Mouse (Mus musculus) lung, adult 2 months (tissue): Measurements from ENCODE around the gene Igsf9b.

Source experiments
- CTCF ChIP-seq: fragments of 200-500 bp; IDR thresholded peaks from 2 replicates; pipeline ENCODE4 v1.5.1; 2011; ENCODE audit warnings: mild to moderate bottlenecking, low read length, control low read depth; ENCODE audit not compliant: insufficient read depth
- POLR2A ChIP-seq: fragments of 200-500 bp; IDR thresholded peaks from 2 replicates; pipeline ENCODE4 v1.6.1; 2011; ENCODE audit warnings: low read depth, mild to moderate bottlenecking, control low read depth, low read length, borderline replicate concordance; ENCODE audit errors: extremely low read depth

GRCm38 (mm10) chr9:27302291-27302690 lies 3.3 kb downstream of the Igsf9b start:
- no peak for TF ChIP-seq CTCF
- no peak for TF ChIP-seq POLR2A
